Mouse (Mus musculus) neural tube, embryonic 13.5 days (tissue): ENCODE measurements around the gene Kcnn1. TPM values are rescaled to one million over a fixed set of nuclear protein-coding genes. Genes with fewer than 3 reads are reported as not detected.
A peak's percentile ranks its signal among the peaks of the same experiment; 100 is the strongest.

Source experiments
- ATAC-seq: fragments of 200-750 bp; cut with Nextera tagmentation; 2 replicates; pipeline ENCODE4 v1.8.0; 2017; ENCODE audit warnings: low read depth, mild to moderate bottlenecking, moderate TSS enrichment, moderate library complexity
- H3K27ac ChIP-seq: fragments of 300-500 bp; sonication (generic); replicated peaks from 2 replicates; pipeline ENCODE4 v1.5.1; 2015; ENCODE audit warnings: moderate library complexity, mild to moderate bottlenecking, inconsistent platforms
- H3K27me3 ChIP-seq: fragments of 300-500 bp; sonication (generic); 2 replicates; pipeline ENCODE4 v1.6.1; 2015; ENCODE audit warnings: mild to moderate bottlenecking, inconsistent platforms
- H3K36me3 ChIP-seq: fragments of 300-500 bp; sonication (generic); 2 replicates; pipeline ENCODE4 v1.6.1; 2015; ENCODE audit warnings: mild to moderate bottlenecking, inconsistent platforms
- H3K4me1 ChIP-seq: fragments of 300-500 bp; sonication (generic); replicated peaks from 2 replicates; pipeline ENCODE4 v1.6.1; 2015; ENCODE audit warnings: inconsistent platforms
- H3K4me2 ChIP-seq: fragments of 300-500 bp; sonication (generic); 2 replicates; pipeline ENCODE4 v1.6.1; 2015; ENCODE audit warnings: inconsistent platforms, mild to moderate bottlenecking, moderate library complexity
- H3K4me3 ChIP-seq: fragments of 300-500 bp; sonication (generic); 2 replicates; pipeline ENCODE4 v1.5.1; 2015; ENCODE audit warnings: mild to moderate bottlenecking, inconsistent platforms
- H3K9ac ChIP-seq: fragments of 300-500 bp; sonication (generic); 2 replicates; pipeline ENCODE4 v1.6.1; 2015; ENCODE audit warnings: moderate library complexity, mild to moderate bottlenecking, inconsistent platforms
- H3K9me3 ChIP-seq: fragments of 300-500 bp; sonication (generic); 2 replicates; pipeline ENCODE4 v1.6.1; 2016; ENCODE audit warnings: inconsistent platforms
- WGBS: fragments of 180-500 bp; shearing (Covaris S2); methylation state at CpG from one replicate; pipeline ENCODE4 v1.1.7; 2015; 5-methylcytosine and 5-hydroxymethylcytosine counted together
- polyA plus RNA-seq: library from polyadenylated mRNA; unstranded; fragments of >200 nt; fragmentation: Nextera tagmentation; extraction: Ambion mirVana; gene quantifications from 2 replicates; pipeline ENCODE4 v1.2.1, GENCODE M21; 2015

The Kcnn1 gene
- polyA plus RNA-seq, 1 experiment from 2014 or later = 17.5 TPM

DNA sequence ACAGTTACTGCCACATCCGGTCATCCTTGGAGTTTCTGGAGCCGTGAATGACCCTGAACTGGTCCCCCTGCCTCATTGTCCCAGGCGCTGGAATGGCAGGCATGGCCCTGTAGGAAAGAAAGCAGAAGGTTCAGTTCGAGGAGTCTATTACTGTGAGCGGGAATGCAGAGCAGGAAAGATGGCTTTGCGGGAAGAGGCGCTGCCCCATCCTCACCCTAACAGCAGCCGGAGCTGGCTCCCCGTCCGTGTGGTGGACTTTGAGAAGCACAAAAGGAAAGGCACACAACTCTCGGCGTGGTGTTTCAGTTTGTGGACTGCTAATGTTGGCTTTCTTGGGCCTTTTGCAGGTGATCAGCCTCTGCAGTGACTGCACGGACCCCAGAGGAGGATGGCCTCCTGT lies 11.4 kb upstream of the Kcnn1 start:
- no peaks in the 10 kb centered on the region for H3K36me3 ChIP-seq
- peaks cover 22% of the 10 kb centered on the region for H3K4me1 ChIP-seq
- H3K9me3 ChIP-seq = no peaks in the 10 kb centered on the region
- H3K27me3 ChIP-seq = no peaks in the 10 kb centered on the region
- 92% methylated on average over 13 of the region's 13 CpGs for WGBS
- no peak overlapping the region for H3K4me2 ChIP-seq
- no peak overlapping the region for H3K4me3 ChIP-seq
- 0 out of 2 replicates have a peak overlapping the region, but pooled peaks have one; percentile 31 for H3K9ac ChIP-seq
- H3K27ac ChIP-seq = peak overlapping the region; percentile 90; the same call in 1 of the 2 replicates
- no peak for ATAC-seq

DNA sequence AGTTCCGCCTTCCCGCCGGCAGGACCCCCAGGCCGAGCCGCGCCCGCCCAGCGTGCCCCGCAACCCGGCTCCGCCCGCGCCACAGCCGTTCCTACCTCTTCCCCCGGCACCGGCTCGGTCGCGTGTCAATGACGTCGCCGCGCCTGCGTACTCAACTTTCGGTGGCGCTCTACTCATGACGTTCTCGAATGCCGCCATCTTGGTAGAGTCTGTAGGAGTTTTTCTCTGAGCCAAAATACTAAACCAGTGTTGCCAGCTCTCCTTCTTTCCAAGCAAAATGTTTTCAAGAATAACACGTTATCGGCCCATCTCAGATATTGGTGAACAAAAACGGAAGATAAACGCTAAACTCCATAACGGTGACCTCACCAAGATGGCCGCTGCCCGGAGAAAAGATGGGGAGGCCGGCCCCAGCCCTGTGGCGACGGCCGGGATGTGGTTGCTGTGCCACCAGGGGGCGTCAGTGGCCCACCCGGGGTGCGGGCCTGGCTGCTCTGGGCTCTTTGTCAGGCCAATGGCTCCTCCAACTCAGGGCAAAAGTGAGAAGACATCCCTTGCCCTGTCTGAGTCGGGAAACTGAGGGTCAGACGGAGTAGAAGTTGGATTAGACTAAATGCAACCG lies 10.4 kb upstream of the Kcnn1 start, which contains the start of gene Ccdc124:
Gene Ccdc124, minus strand, starts transcription at position 572 of the 622 bp plus-strand sequence.
- Histone ChIP-seq H3K4me2 (peak within 1 kb of the TSS; percentile 95), H3K36me3 (no peaks in the 10 kb centered on the region), H3K27me3 (no peaks in the 10 kb centered on the region), H3K4me3 (peak within 1 kb of the TSS; percentile 81), H3K9me3 (no peaks in the 10 kb centered on the region), H3K27ac (peak within 1 kb of the TSS; percentile 90), H3K9ac (peak within 1 kb of the TSS; percentile 82), H3K4me1 (peaks cover 31% of the 10 kb centered on the region)
- peak; percentile 88 for ATAC-seq
- WGBS = under 1% methylated on average over 46 of the region's 46 CpGs

DNA sequence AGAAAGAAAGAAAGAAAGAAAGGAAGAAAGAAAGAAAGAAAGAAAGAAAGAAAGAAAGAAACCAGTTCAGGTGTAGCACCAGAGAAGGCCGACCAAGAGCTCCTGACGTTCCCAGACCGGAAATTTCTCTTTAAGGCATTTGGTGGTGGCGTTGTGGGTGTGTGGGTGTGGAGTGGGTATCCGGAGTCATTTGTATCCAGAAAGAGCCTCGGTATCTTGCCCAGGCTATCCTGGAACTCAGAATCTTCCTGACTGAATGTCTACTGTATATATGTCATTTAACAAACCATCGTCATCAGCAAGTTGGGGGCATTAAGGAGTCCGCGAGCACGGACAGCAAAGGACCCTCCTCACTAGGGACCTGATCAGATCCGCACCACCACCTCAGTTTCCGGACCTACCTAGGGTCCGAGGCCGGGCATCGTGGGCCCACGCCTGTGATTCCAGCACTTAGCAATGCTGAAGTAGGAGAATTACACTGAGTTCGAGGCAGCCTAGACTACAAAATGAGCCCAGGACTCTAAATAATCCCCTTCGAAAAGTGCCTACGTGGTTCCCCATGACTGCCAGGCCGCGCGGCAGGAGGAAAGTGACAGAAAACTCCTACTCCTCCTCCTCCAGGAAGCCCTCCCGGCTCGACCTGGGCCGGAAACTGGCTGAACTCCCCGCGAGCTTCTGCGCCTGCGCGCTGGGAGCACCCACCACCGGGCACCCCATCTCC lies 9.7 kb upstream of the Kcnn1 start:
- H3K9ac ChIP-seq = peak overlapping the region; percentile 82
- H3K27ac ChIP-seq = peak overlapping the region; percentile 90
- WGBS = 8% methylated on average over 31 of the region's 31 CpGs
- ATAC-seq = no peak
- peaks cover 38% of the 10 kb centered on the region for H3K4me1 ChIP-seq
- H3K4me3 ChIP-seq = peak overlapping the region; percentile 81
- H3K36me3 ChIP-seq = peaks cover 5% of the 10 kb centered on the region
- no peaks in the 10 kb centered on the region for H3K9me3 ChIP-seq
- no peaks in the 10 kb centered on the region for H3K27me3 ChIP-seq
- H3K4me2 ChIP-seq = peak overlapping the region; percentile 95

DNA sequence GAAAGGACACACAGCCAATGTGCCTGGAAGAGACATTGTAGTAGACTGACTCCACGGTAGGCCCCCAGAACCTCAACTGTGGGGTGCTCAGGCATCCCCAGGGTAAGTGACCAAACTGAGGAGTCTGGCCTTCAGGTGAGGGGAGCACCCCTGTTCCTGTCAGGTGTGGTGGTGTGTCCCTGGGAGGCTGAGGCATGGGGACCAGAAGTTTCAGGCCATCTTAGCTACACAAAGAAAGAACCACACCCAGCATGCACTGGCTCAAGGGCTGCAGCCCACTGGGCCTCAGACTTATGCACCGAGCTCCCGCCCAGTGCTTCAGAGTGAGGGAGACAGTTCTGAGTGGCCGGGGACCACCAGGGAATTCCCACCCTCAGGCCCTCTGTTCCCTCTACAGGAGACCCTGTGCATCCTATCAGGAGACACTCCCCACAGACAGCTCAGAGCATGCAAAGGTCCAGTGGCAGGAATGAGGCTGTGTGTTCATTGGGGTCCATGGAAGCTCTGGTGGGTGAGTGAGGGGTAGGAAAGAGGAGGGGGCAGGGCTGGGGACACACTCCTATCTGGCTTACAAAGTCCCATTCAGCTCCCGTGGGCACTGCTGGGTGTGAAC lies 8.2 kb upstream of the Kcnn1 start:
- ATAC-seq = no peak
- no peak overlapping the region for H3K4me3 ChIP-seq
- no peak overlapping the region for H3K9ac ChIP-seq
- no peaks in the 10 kb centered on the region for H3K9me3 ChIP-seq
- no peak overlapping the region for H3K27ac ChIP-seq
- no peaks in the 10 kb centered on the region for H3K27me3 ChIP-seq
- H3K4me2 ChIP-seq = no peak overlapping the region
- peaks cover 46% of the 10 kb centered on the region for H3K4me1 ChIP-seq
- H3K36me3 ChIP-seq = peaks cover 8% of the 10 kb centered on the region
- WGBS = 89% methylated on average over 5 of the region's 5 CpGs

DNA sequence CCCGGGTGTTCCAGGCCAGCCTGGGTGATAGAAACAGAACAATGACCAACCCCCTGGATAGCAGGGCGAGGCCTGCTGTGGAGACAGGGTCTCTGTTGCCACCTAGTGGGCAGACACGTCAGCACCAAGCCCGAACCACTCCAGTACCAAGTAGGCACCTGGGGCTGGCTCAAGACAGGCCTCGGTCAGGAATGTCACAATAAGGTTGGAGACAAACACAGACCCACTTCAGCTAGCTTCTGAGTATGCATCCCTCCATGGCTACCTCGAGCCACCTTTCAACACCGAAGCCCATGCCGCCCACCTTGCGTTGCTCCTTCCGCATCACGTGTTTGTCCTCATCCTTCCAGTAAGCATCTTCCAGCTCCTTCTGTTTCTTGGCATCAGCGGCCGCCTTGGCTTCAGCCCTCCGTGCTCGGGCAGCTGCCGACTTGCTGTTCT lies 6.6 kb upstream of the Kcnn1 start:
- no peak for ATAC-seq
- Histone ChIP-seq H3K36me3 (peaks cover 8% of the 10 kb centered on the region), H3K4me1 (peaks cover 57% of the 10 kb centered on the region), H3K9me3 (no peaks in the 10 kb centered on the region), H3K4me2 (peak overlapping the region; percentile 43; the same call in 1 of the 2 replicates), H3K27me3 (no peaks in the 10 kb centered on the region), H3K4me3 (no peak overlapping the region), H3K9ac (peak overlapping the region; percentile 56), H3K27ac (peak overlapping the region; percentile 85)
- 49% methylated on average over 16 of the region's 16 CpGs for WGBS

DNA sequence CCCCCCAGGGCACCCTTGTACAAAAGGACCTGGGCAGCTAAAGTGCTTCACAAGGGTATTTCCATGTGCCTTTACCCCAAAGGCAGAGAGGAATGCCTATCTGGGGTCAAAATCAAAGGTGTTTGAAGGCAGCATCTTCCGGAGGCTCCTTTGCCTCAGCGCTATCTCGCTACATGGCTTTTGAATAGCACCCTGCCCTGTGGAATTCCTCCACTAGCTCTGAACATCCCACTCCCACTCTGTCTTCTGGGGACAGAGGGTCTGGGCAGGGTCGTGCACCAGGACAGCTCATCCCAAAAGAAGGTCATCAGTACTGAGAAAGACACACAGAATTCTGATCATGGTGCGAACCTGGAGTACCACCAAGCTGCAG lies 6.1 kb upstream of the Kcnn1 start:
- Histone ChIP-seq H3K4me1 (peaks cover 61% of the 10 kb centered on the region), H3K4me2 (peak overlapping the region; percentile 43), H3K27me3 (no peaks in the 10 kb centered on the region), H3K36me3 (peaks cover 8% of the 10 kb centered on the region), H3K27ac (peak overlapping the region; percentile 85), H3K9ac (peak overlapping the region; percentile 56), H3K9me3 (no peaks in the 10 kb centered on the region), H3K4me3 (no peak overlapping the region)
- 36% methylated on average over 5 of the region's 5 CpGs for WGBS
- ATAC-seq = no peak

DNA sequence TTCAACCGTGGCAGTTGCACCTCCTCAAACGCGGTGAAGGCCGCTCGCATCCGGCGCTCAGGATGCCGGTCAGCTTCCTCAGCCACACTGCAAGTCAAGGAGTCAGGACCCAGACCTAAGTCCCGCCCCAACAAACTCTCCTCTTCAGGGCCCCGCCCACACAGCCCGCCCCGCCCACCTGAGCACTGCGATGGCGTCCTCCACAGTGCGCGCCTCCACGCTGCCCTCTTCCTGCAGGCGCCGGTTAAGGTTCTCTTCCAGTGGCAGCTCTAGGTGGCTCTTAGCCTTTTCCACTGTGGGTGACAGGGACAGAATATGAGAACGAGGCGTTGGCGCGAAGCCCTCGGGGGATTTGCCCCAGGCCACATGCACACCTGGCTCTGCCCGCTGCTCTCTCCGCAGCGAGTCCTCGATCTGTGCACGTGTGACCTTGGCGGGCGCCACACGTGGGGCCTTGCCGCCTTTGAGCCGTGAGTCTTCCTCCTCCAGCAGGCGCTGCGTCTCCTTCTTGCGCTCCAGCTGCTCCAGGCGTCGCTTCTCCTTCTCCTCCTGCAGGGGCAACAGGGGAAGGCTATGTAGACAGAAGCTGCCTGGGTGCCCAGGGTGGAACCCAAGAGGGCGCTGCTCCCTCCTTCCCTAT lies 5.6 kb upstream of the Kcnn1 start:
- Histone ChIP-seq H3K9ac (peak overlapping the region; percentile 56), H3K4me1 (peaks cover 66% of the 10 kb centered on the region), H3K36me3 (peaks cover 8% of the 10 kb centered on the region), H3K27ac (peak overlapping the region; percentile 85), H3K4me3 (peak overlapping the region; percentile 9; the same call in 1 of the 2 replicates), H3K27me3 (no peaks in the 10 kb centered on the region), H3K9me3 (no peaks in the 10 kb centered on the region), H3K4me2 (peak overlapping the region; percentile 43)
- no peak for ATAC-seq
- 15% methylated on average over 40 of the region's 40 CpGs for WGBS

DNA sequence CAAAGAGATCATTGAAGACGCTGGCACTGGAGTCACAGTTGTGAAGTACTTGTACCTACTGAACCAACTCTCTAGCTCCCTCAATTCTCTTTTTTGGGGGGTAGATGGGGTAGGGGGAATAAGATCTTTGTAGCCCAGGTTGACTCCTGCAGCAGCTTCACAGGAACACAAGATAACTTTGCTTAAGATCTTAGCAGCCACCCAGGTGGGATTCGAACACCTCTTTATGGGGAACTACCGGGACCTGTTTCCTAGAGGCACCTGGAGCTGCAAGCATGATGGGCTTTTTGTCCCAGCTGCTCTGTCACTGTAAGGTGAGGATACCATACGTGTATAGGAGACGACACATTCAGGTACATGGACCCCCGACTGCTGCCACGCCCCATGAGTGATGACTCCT lies 3.5 kb upstream of the Kcnn1 start:
- WGBS = 81% methylated on average over 7 of the region's 7 CpGs
- Histone ChIP-seq H3K4me1 (peaks cover 75% of the 10 kb centered on the region), H3K4me3 (peak overlapping the region; percentile 58), H3K27ac (peak overlapping the region; percentile 93), H3K4me2 (peak overlapping the region; percentile 96), H3K9ac (0 out of 2 replicates have a peak overlapping the region, but pooled peaks have one; percentile 8), H3K36me3 (peaks cover 8% of the 10 kb centered on the region), H3K27me3 (peaks cover 14% of the 10 kb centered on the region; the same call in 1 of the 2 replicates), H3K9me3 (no peaks in the 10 kb centered on the region)
- no peak for ATAC-seq

DNA sequence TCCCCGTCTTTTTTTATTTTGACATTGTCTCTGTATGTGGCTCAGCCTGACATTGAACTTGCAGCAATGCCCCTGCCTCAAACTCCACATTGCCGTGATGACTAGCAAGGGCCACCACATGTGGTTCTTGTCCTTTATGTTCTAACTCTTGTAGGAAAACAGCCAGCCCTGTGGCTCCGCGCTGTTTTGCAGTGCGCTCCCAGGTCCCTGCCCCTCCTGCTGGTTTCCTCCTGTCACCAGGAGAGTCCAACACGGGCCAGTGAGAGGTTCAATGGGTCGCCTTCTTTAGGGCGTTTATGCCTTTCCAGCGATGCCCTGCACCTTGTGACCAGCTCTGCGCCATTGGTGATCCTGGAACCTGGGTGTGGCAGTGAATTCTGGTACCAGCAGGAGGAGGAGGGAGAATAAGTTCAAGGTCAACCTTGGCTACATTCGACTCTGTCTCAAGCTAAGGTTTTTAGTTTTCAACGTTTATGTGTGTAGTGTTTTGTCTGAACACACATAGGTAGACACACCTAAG lies 3.0 kb upstream of the Kcnn1 start:
- Histone ChIP-seq H3K27me3 (peaks cover 17% of the 10 kb centered on the region; the same call in 1 of the 2 replicates), H3K27ac (peak overlapping the region; percentile 93), H3K4me2 (peak overlapping the region; percentile 96), H3K4me1 (peaks cover 74% of the 10 kb centered on the region), H3K36me3 (peaks cover 8% of the 10 kb centered on the region), H3K9me3 (no peaks in the 10 kb centered on the region), H3K4me3 (peak overlapping the region; percentile 58), H3K9ac (peak overlapping the region; percentile 61)
- 7% methylated on average over 12 of the region's 12 CpGs for WGBS
- ATAC-seq = peak; percentile 15

DNA sequence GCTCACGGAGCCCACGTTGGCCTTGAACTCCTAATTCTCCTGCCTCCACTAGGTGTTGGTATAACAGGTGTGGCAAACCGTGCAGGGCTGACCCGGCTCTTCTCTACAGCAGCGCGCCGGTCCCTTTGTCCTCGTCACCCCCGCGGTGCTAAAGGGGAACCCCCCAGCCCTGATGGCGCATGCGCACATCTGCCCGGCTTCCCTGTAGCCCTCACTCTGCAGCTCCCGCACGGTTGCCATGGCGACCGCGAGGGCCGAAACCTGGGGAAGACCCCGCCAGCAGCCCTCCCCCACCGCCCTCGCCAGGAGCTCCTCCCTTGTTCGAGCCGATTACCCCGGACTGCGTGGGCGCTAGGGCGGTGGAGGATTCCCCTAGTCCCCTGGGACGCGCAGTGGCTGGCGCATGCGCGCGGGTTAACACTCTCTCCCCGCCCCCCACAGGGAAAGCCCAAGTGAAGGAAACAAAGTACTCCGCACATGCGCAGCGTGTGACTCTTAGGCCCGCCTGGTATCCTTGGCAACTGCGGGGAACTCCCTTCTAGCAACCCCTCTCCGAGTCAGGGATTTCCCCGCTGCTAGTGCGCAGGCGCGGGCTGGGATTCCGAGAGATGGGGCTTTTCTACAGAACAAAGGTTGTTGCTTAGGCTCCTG lies 2.4 kb upstream of the Kcnn1 start:
- peak overlapping the region; percentile 80 for H3K9ac ChIP-seq
- peak overlapping the region; percentile 97 for H3K27ac ChIP-seq
- peaks cover 8% of the 10 kb centered on the region for H3K36me3 ChIP-seq
- H3K4me2 ChIP-seq = peak overlapping the region; percentile 96
- H3K9me3 ChIP-seq = no peaks in the 10 kb centered on the region
- peaks cover 17% of the 10 kb centered on the region; the same call in 1 of the 2 replicates for H3K27me3 ChIP-seq
- peaks cover 74% of the 10 kb centered on the region for H3K4me1 ChIP-seq
- peak; percentile 81 for ATAC-seq
- peak overlapping the region; percentile 58 for H3K4me3 ChIP-seq
- under 1% methylated on average over 46 of the region's 46 CpGs for WGBS

DNA sequence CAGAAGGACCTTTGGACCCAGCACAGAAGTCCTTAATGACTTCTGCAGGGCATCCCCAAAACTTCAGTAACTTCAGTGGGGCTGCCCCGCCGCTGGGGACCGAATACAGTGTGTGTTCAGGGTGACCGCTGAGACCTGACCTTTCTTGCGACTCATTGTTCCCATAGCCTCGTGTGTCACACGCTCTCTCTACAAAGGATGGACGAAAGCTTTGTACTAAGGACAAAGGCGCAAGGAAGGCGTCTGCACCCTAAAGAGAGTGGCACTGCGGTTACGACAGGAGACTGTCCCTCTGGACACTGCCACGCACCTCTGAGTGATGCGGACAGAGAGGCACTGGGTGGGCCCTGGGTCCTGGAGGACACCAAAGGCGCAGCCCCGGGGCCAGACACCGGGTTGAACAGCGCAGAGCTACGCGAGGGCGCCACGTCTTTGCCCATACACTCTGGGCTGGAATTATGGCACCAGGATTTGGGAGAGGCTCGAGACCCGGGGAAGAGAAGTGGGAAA lies 1.7 kb upstream of the Kcnn1 start:
- WGBS = under 1% methylated on average over 24 of the region's 24 CpGs
- Histone ChIP-seq H3K9ac (peak overlapping the region; percentile 80), H3K36me3 (peaks cover 8% of the 10 kb centered on the region), H3K4me3 (peak overlapping the region; percentile 58), H3K9me3 (no peaks in the 10 kb centered on the region), H3K27ac (peak overlapping the region; percentile 97), H3K4me1 (peaks cover 72% of the 10 kb centered on the region), H3K4me2 (peak overlapping the region; percentile 96), H3K27me3 (peaks cover 17% of the 10 kb centered on the region; the same call in 1 of the 2 replicates)
- ATAC-seq = peak; percentile 21
